7 mouse cellular contexts compared by ENCODE assay signal in the genomic region with DNA sequence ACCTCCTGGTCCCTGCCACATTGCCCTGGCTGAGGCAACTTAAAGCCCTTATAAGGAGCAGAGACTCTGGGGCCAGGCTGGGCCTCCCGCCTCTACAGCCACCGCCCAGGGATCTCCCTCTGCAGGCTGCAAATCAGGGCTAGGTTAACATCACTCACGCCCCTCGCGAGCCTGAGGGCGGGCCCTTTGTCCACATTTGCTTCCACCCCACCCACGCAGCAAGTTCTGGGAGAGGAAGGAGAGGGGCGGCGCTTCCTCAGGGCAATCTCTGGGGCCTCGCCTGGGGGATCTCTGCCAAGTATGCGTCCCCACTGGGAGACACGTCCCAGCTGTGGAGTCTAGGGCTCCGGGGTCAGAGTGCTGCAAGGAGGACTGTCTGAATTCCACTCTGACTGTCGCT. TPM values are rescaled to one million over a fixed set of nuclear protein-coding genes. Genes with fewer than 3 reads are reported as not detected.
A peak's percentile ranks its signal among the peaks of the same experiment; 100 is the strongest.
DNase-seq lines count a peak whose midpoint lies in the region; ATAC-seq and TF ChIP-seq lines count a peak whose summit lies in the region.

No protein-coding gene starts in this region.

- no peak for TF ChIP-seq CTCF in bone marrow macrophage, adult 2 months (IDR thresholded peaks at IDR 0.05; ENCODE audit: low read depth, low read length)

- WGBS in forebrain, embryonic 14.5 days, result 6% methylated on average over 13 of the region's 14 CpGs
- 3% methylated on average over 14 of the region's 14 CpGs for WGBS in hindbrain, embryonic 10.5 days
- 2% methylated on average over 14 of the region's 14 CpGs for WGBS in limb, embryonic 14.5 days
- WGBS in midbrain, embryonic 14.5 days, result 7% methylated on average over 14 of the region's 14 CpGs
- WGBS in stomach, embryonic 15.5 days, result under 1% methylated on average over 14 of the region's 14 CpGs

- no peaks in the 10 kb centered on the region for H3K27me3 ChIP-seq in forebrain, embryonic 14.5 days (replicated peaks; ENCODE audit: control insufficient read depth, insufficient read depth, low read length)
- H3K27me3 ChIP-seq in hindbrain, embryonic 10.5 days (ENCODE audit: insufficient read depth, poor library complexity, severe bottlenecking), result no peaks in the 10 kb centered on the region
- no peaks in the 10 kb centered on the region for H3K27me3 ChIP-seq in limb, embryonic 14.5 days (ENCODE audit: control insufficient read depth, insufficient read depth, low read length)
- no peaks in the 10 kb centered on the region for H3K27me3 ChIP-seq in midbrain, embryonic 14.5 days (ENCODE audit: control insufficient read depth, insufficient read depth, low read length)
- H3K27me3 ChIP-seq in stomach, embryonic 15.5 days (replicated peaks), result no peaks in the 10 kb centered on the region

- H3K27ac ChIP-seq in bone marrow macrophage, adult 2 months (ENCODE audit: insufficient read depth, low read depth, low read length), result peak overlapping the region; percentile 62
- no peak overlapping the region for H3K27ac ChIP-seq in forebrain, embryonic 14.5 days (ENCODE audit: low read depth, low read length)
- peak overlapping the region; percentile 83 for H3K27ac ChIP-seq in hindbrain, embryonic 10.5 days
- peak overlapping the region; percentile 72 for H3K27ac ChIP-seq in limb, embryonic 14.5 days (replicated peaks; ENCODE audit: low read depth, low read length)
- H3K27ac ChIP-seq in midbrain, embryonic 14.5 days (replicated peaks; ENCODE audit: low read depth, low read length), result no peak overlapping the region
- peak overlapping the region; percentile 94 for H3K27ac ChIP-seq in stomach, embryonic 15.5 days

- DNase-seq in NIH3T3 (ENCODE audit: low read depth), result peak; percentile 94
- DNase-seq in forebrain, embryonic 14.5 days (ENCODE audit: low spot score), result peak; percentile 37
- DNase-seq in hindbrain, embryonic 10.5 days (ENCODE audit: low spot score), result peak; percentile 74
- peak; percentile 87 for DNase-seq in limb, embryonic 14.5 days (ENCODE audit: low spot score)
- DNase-seq in midbrain, embryonic 14.5 days, result peak; percentile 49

- H3K9ac ChIP-seq in forebrain, embryonic 14.5 days (ENCODE audit: low read length), result peak overlapping the region; percentile 48
- peak overlapping the region; percentile 55 for H3K9ac ChIP-seq in limb, embryonic 14.5 days (ENCODE audit: low read depth, low read length, severe bottlenecking)
- peak overlapping the region; percentile 34 for H3K9ac ChIP-seq in midbrain, embryonic 14.5 days (replicated peaks; ENCODE audit: low read length)
- peak overlapping the region; percentile 43 for H3K9ac ChIP-seq in stomach, embryonic 15.5 days

- no peaks in the 10 kb centered on the region for H3K9me3 ChIP-seq in forebrain, embryonic 14.5 days (replicated peaks; ENCODE audit: control insufficient read depth, low read length)
- peaks cover 3% of the 10 kb centered on the region; the same call in 1 of the 2 replicates for H3K9me3 ChIP-seq in hindbrain, embryonic 10.5 days
- H3K9me3 ChIP-seq in limb, embryonic 14.5 days (ENCODE audit: control insufficient read depth, low read length), result no peaks in the 10 kb centered on the region
- no peaks in the 10 kb centered on the region for H3K9me3 ChIP-seq in midbrain, embryonic 14.5 days (ENCODE audit: control insufficient read depth, low read length)
- no peaks in the 10 kb centered on the region for H3K9me3 ChIP-seq in stomach, embryonic 15.5 days

- H3K4me3 ChIP-seq in bone marrow macrophage, adult 2 months (ENCODE audit: insufficient read depth, low read length), result peak overlapping the region; percentile 87
- H3K4me3 ChIP-seq in forebrain, embryonic 14.5 days (ENCODE audit: low read depth, low read length), result no peak overlapping the region; the same call in 1 of the 2 replicates
- peak overlapping the region; percentile 56 for H3K4me3 ChIP-seq in hindbrain, embryonic 10.5 days
- peak overlapping the region; percentile 49 for H3K4me3 ChIP-seq in limb, embryonic 14.5 days (replicated peaks; ENCODE audit: low read length)
- no peak overlapping the region for H3K4me3 ChIP-seq in midbrain, embryonic 14.5 days (replicated peaks; ENCODE audit: low read depth, low read length)
- peak overlapping the region; percentile 48 for H3K4me3 ChIP-seq in stomach, embryonic 15.5 days (replicated peaks)

- no peak for ATAC-seq in forebrain, embryonic 14.5 days
- ATAC-seq in limb, embryonic 14.5 days (ENCODE audit: low FRiP score, low read depth), result peak; percentile 31
- no peak for ATAC-seq in midbrain, embryonic 14.5 days (ENCODE audit: low FRiP score, low TSS enrichment)
- ATAC-seq in stomach, embryonic 15.5 days (ENCODE audit: insufficient read depth, low FRiP score, low read depth), result peak; percentile 86

- peak overlapping the region; percentile 39 for H3K4me2 ChIP-seq in forebrain, embryonic 14.5 days (ENCODE audit: low read length)
- peak overlapping the region; percentile 72 for H3K4me2 ChIP-seq in limb, embryonic 14.5 days (replicated peaks; ENCODE audit: low read depth, low read length, severe bottlenecking)
- peak overlapping the region; percentile 42 for H3K4me2 ChIP-seq in midbrain, embryonic 14.5 days (ENCODE audit: low read length)
- H3K4me2 ChIP-seq in stomach, embryonic 15.5 days, result peak overlapping the region; percentile 68

- peaks cover 47% of the 10 kb centered on the region for H3K4me1 ChIP-seq in bone marrow macrophage, adult 2 months (ENCODE audit: control insufficient read depth, insufficient read depth, low read length)
- peaks cover 7% of the 10 kb centered on the region for H3K4me1 ChIP-seq in forebrain, embryonic 14.5 days (ENCODE audit: control insufficient read depth, insufficient read depth, low read length)
- peaks cover 42% of the 10 kb centered on the region for H3K4me1 ChIP-seq in hindbrain, embryonic 10.5 days (replicated peaks)
- peaks cover 26% of the 10 kb centered on the region for H3K4me1 ChIP-seq in limb, embryonic 14.5 days (ENCODE audit: control insufficient read depth, insufficient read depth, low read length)
- peaks cover 12% of the 10 kb centered on the region; the same call in 1 of the 2 replicates for H3K4me1 ChIP-seq in midbrain, embryonic 14.5 days (ENCODE audit: control insufficient read depth, insufficient read depth, low read length)
- peaks cover 42% of the 10 kb centered on the region for H3K4me1 ChIP-seq in stomach, embryonic 15.5 days

- TF ChIP-seq POLR2A in bone marrow macrophage, adult 2 months (IDR thresholded peaks at IDR 0.05; ENCODE audit: borderline replicate concordance, low read depth, low read length), result no peak
- TF ChIP-seq POLR2A in limb, embryonic 14.5 days (IDR thresholded peaks at IDR 0.05; ENCODE audit: borderline replicate concordance, extremely low read depth, insufficient read depth, insufficient read length), result 0 out of 2 replicates have a peak, but pooled peaks have one; percentile 30

- peaks cover 32% of the 10 kb centered on the region for H3K36me3 ChIP-seq in forebrain, embryonic 14.5 days (ENCODE audit: control insufficient read depth, insufficient read depth, low read length)
- peaks cover 32% of the 10 kb centered on the region for H3K36me3 ChIP-seq in hindbrain, embryonic 10.5 days
- peaks cover 39% of the 10 kb centered on the region for H3K36me3 ChIP-seq in limb, embryonic 14.5 days (ENCODE audit: control insufficient read depth, insufficient read depth, low read length)
- H3K36me3 ChIP-seq in midbrain, embryonic 14.5 days (ENCODE audit: control insufficient read depth, insufficient read depth, low read length), result peaks cover 35% of the 10 kb centered on the region
- peaks cover 11% of the 10 kb centered on the region for H3K36me3 ChIP-seq in stomach, embryonic 15.5 days

RNA-seq across cellular contexts. Expression of gene Prkcg, which starts 3.8 kb away (rescaled TPM):
- 1.6 and 4.7 TPM in 2 replicates for polyA plus RNA-seq in bone marrow macrophage, adult 2 months (2012; ENCODE audit: insufficient read depth, insufficient read length, missing spikeins)
- 0.43 and 1.2 TPM in 2 replicates for polyA plus RNA-seq in forebrain, embryonic 14.5 days (2014; fragmentation: Nextera tagmentation; extraction: Ambion mirVana)
- polyA plus RNA-seq in hindbrain, embryonic 10.5 days (2016; fragmentation: Nextera tagmentation; extraction: Ambion mirVana), result 0.30 and 0.47 TPM in 2 replicates
- polyA plus RNA-seq in limb, embryonic 14.5 days (2012; rRNA removed), result 1.6 and 1.7 TPM in 2 replicates
- polyA plus RNA-seq in limb, embryonic 14.5 days (2014; fragmentation: Nextera tagmentation; extraction: Ambion mirVana), result 0.17 and 0.35 TPM in 2 replicates
- 1.3 and 1.6 TPM in 2 replicates for polyA plus RNA-seq in midbrain, embryonic 14.5 days (2014; fragmentation: Nextera tagmentation; extraction: Ambion mirVana)
- 0.40 and 0.49 TPM in 2 replicates for polyA plus RNA-seq in stomach, embryonic 15.5 days (2015; fragmentation: Nextera tagmentation; extraction: Ambion mirVana)

RNA-seq across cellular contexts. Expression of gene Myadm, which starts 3.9 kb away (rescaled TPM):
- 256 and 280 TPM in 2 replicates for polyA plus RNA-seq in bone marrow macrophage, adult 2 months (2012; ENCODE audit: insufficient read depth, insufficient read length, missing spikeins)
- 19.8 and 23.6 TPM in 2 replicates for polyA plus RNA-seq in forebrain, embryonic 14.5 days (2014; fragmentation: Nextera tagmentation; extraction: Ambion mirVana)
- polyA plus RNA-seq in hindbrain, embryonic 10.5 days (2016; fragmentation: Nextera tagmentation; extraction: Ambion mirVana), result 33.1 and 37.7 TPM in 2 replicates
- 209 and 348 TPM in 2 replicates for polyA plus RNA-seq in limb, embryonic 14.5 days (2012; rRNA removed)
- 126 and 141 TPM in 2 replicates for polyA plus RNA-seq in limb, embryonic 14.5 days (2014; fragmentation: Nextera tagmentation; extraction: Ambion mirVana)
- 23.0 and 30.1 TPM in 2 replicates for polyA plus RNA-seq in midbrain, embryonic 14.5 days (2014; fragmentation: Nextera tagmentation; extraction: Ambion mirVana)
- polyA plus RNA-seq in stomach, embryonic 15.5 days (2015; fragmentation: Nextera tagmentation; extraction: Ambion mirVana), result 140 and 141 TPM in 2 replicates

RNA-seq across cellular contexts. Expression of gene Cacng7, which starts 40.0 kb away (rescaled TPM):
- polyA plus RNA-seq in bone marrow macrophage, adult 2 months (2012; ENCODE audit: insufficient read depth, insufficient read length, missing spikeins), result 0.48 TPM in 1 of 2 replicates, not detected in the other
- 3.3 and 3.8 TPM in 2 replicates for polyA plus RNA-seq in forebrain, embryonic 14.5 days (2014; fragmentation: Nextera tagmentation; extraction: Ambion mirVana)
- 2.2 TPM in 2 replicates for polyA plus RNA-seq in hindbrain, embryonic 10.5 days (2016; fragmentation: Nextera tagmentation; extraction: Ambion mirVana)
- 129 and 207 TPM in 2 replicates for polyA plus RNA-seq in limb, embryonic 14.5 days (2012; rRNA removed)
- 2.5 and 3.9 TPM in 2 replicates for polyA plus RNA-seq in limb, embryonic 14.5 days (2014; fragmentation: Nextera tagmentation; extraction: Ambion mirVana)
- 5.0 and 5.9 TPM in 2 replicates for polyA plus RNA-seq in midbrain, embryonic 14.5 days (2014; fragmentation: Nextera tagmentation; extraction: Ambion mirVana)
- polyA plus RNA-seq in stomach, embryonic 15.5 days (2015; fragmentation: Nextera tagmentation; extraction: Ambion mirVana), result 2.5 and 2.6 TPM in 2 replicates

RNA-seq across cellular contexts. Expression of gene Nlrp12, which starts 43.3 kb away (rescaled TPM):
- polyA plus RNA-seq in bone marrow macrophage, adult 2 months (2012; ENCODE audit: insufficient read depth, insufficient read length, missing spikeins), result not detected in 2 replicates
- not detected in 2 replicates for polyA plus RNA-seq in forebrain, embryonic 14.5 days (2014; fragmentation: Nextera tagmentation; extraction: Ambion mirVana)
- polyA plus RNA-seq in hindbrain, embryonic 10.5 days (2016; fragmentation: Nextera tagmentation; extraction: Ambion mirVana), result not detected in 2 replicates
- not detected in 2 replicates for polyA plus RNA-seq in limb, embryonic 14.5 days (2012; rRNA removed)
- not detected in 2 replicates for polyA plus RNA-seq in limb, embryonic 14.5 days (2014; fragmentation: Nextera tagmentation; extraction: Ambion mirVana)
- polyA plus RNA-seq in midbrain, embryonic 14.5 days (2014; fragmentation: Nextera tagmentation; extraction: Ambion mirVana), result not detected in 2 replicates
- polyA plus RNA-seq in stomach, embryonic 15.5 days (2015; fragmentation: Nextera tagmentation; extraction: Ambion mirVana), result 0.08 TPM in 1 of 2 replicates, not detected in the other

Comparison
In these comparisons a context has a peak if more than half of its experiments do, and no peak if none do; other contexts are left out.
1. DNase-seq: peak in every context shown above with its lines; median percentile 94 in NIH3T3; 87 in limb, embryonic 14.5 days; 74 in hindbrain, embryonic 10.5 days; 49 in midbrain, embryonic 14.5 days; 37 in forebrain, embryonic 14.5 days.
2. H3K27ac ChIP-seq: peak in bone marrow macrophage, adult 2 months (single experiment), hindbrain, embryonic 10.5 days (single experiment), limb, embryonic 14.5 days (single experiment) and stomach, embryonic 15.5 days (single experiment); none in forebrain, embryonic 14.5 days (single experiment) and midbrain, embryonic 14.5 days (single experiment).
3. H3K4me3 ChIP-seq: peak in bone marrow macrophage, adult 2 months (single experiment), hindbrain, embryonic 10.5 days (single experiment), limb, embryonic 14.5 days (single experiment) and stomach, embryonic 15.5 days (single experiment); none in forebrain, embryonic 14.5 days (single experiment) and midbrain, embryonic 14.5 days (single experiment).
4. ATAC-seq: peak in limb, embryonic 14.5 days (single experiment) and stomach, embryonic 15.5 days (single experiment); none in forebrain, embryonic 14.5 days (single experiment) and midbrain, embryonic 14.5 days (single experiment).
5. Peak in every context shown above with its lines, with median percentiles within 50 percentile points of each other: H3K4me2 ChIP-seq and H3K9ac ChIP-seq.